Mouse (Mus musculus) adrenal gland, adult 8-10 months (tissue): Measurements from ENCODE around the gene Gm10273. TPM values are rescaled to one million over a fixed set of nuclear protein-coding genes. Genes with fewer than 3 reads are reported as not detected.

Experiments used
- total RNA-seq, 4 experiments: library from RNA; stranded (reverse); gene quantifications; 2 replicates each; pipeline ENCODE4 v1.2.4; 2022

The Gm10273 gene
- total RNA-seq, 4 experiments from 2014 or later, result 23.4 to 75.5 (median 42.2) TPM

Other genes with a start within 250 kb of the Gm10273 start
- 10 to 100 TPM; 39.3 to 54.2 (median 49.7) TPM for gene Sept10, start 173.8 kb upstream of the Gm10273 start, total RNA-seq
- 10 to 100 TPM; 23.1 to 42.2 (median 35.8) TPM for gene Sowahc, start 173.7 kb upstream of the Gm10273 start, total RNA-seq
- gene P4ha1, start 72.3 kb upstream of the Gm10273 start, total RNA-seq, result 10 to 100 TPM; 32.5 to 73.9 (median 37.1) TPM
- not detected for gene Pla2g12b, start 8.0 kb downstream of the Gm10273 start, total RNA-seq
- gene Oit3, start 46.1 kb downstream of the Gm10273 start, total RNA-seq, result 1 to 10 TPM; 2.7 to 5.3 (median 3.1) TPM
- gene Gm10322, start 220.4 kb downstream of the Gm10273 start, total RNA-seq, result not detected
- gene Mcu, start 221.1 kb downstream of the Gm10273 start, total RNA-seq, result 10 to 100 TPM; 40.4 to 61.1 (median 47.8) TPM